Mouse (Mus musculus): ENCODE measurements around the gene Washc4. TPM values are rescaled to one million over a fixed set of nuclear protein-coding genes. Genes with fewer than 3 reads are reported as not detected.

Washc4 gene
- total and polyA plus RNA-seq, 2 experiments: 1.2 to 26.7 TPM

DNA sequence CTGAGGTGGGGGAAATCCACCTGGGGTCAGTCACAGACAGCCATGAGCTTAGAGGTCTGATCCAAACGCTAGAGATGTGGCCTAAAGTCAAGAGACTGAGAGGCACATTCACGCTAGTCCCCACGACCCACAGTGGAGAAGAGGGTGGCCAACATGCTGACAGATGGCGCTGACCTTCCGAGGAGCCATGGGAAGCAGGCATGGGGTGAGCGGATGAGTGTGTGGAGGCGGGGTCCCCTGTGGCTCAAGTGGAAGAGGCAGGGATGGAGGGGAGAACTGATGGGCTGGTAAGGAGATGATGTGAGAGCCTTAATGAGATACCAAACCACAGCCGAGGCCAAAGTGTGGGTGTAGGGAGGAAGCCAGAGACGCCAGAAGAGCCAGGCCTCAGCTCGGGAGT lies 88.2 kb downstream of the Washc4 start:
- no peak overlapping the region for H3K4me3 ChIP-seq (ENCODE audit: insufficient read depth, low read depth, low read length)
- WGBS: 96% methylated on average over 10 of the region's 10 CpGs

DNA sequence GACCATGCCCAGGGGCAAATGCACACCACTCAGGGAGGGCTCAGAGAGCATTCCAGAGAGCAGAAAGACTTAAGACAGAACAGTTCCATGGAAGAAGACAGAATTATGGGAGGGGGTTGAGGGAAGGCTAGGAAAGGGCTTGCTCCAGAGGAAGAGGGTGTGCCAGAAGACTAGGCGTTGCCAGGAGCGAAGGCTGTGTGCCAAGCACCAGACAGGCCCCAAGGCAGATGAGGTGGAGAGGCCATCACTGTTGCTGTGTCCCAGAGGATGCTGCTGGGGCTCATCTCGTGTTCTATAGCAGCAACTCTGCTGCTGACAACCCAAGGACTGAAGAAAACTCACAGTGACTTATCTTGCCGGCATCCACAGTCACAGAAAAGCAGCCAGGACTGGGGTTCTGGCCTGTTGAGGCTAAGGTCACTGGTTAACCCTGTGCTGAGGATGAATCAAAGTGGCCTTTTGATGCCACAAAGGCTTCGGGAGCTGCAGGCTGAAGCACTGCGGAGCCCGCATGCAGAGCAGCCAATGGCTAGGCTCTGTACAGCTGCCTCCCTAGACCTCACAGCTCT lies 89.3 kb downstream of the Washc4 start:
- Histone ChIP-seq H3K79me2 (ENCODE audit: control insufficient read depth, insufficient read depth, low read length) (no peaks in the 10 kb centered on the region), H3K4me1 (ENCODE audit: control insufficient read depth, insufficient read depth, low read length) (peaks cover 12% of the 10 kb centered on the region), H3K27ac (replicated peaks; ENCODE audit: insufficient read depth, low read depth, low read length) (no peak overlapping the region), H3K36me3 (ENCODE audit: control insufficient read depth, insufficient read depth, low read length) (no peaks in the 10 kb centered on the region), H3K4me3 (ENCODE audit: insufficient read depth, low read depth, low read length) (no peak overlapping the region), H3K27me3 (ENCODE audit: control insufficient read depth, insufficient read depth, low read length) (no peaks in the 10 kb centered on the region), H3K9ac (ENCODE audit: low read depth, low read length) (no peak overlapping the region)
- DNase-seq (ENCODE audit: extremely low read depth, low read depth, low spot score): no peak
- no peak for TF ChIP-seq POLR2A (IDR thresholded peaks at IDR 0.05; ENCODE audit: extremely low read depth, insufficient read depth, low read length)
- TF ChIP-seq CTCF (IDR thresholded peaks at IDR 0.05; ENCODE audit: low read depth, low read length): no peak
- 89% methylated on average over 7 of the region's 7 CpGs for WGBS

More for the DNA sequence above, 88.2 kb downstream of the Washc4 start:
- Histone ChIP-seq H3K79me2 (ENCODE audit: control insufficient read depth, insufficient read depth, low read length) (no peaks in the 10 kb centered on the region), H3K4me1 (ENCODE audit: control insufficient read depth, insufficient read depth, low read length) (peaks cover 8% of the 10 kb centered on the region), H3K36me3 (ENCODE audit: control insufficient read depth, insufficient read depth, low read length) (peaks cover 7% of the 10 kb centered on the region; the same call in 1 of the 2 replicates), H3K9ac (ENCODE audit: low read depth, low read length) (no peak overlapping the region), H3K27ac (replicated peaks; ENCODE audit: insufficient read depth, low read depth, low read length) (no peak overlapping the region), H3K27me3 (ENCODE audit: control insufficient read depth, insufficient read depth, low read length) (no peaks in the 10 kb centered on the region)
- TF ChIP-seq CTCF (IDR thresholded peaks at IDR 0.05; ENCODE audit: low read depth, low read length) (no peak), POLR2A (IDR thresholded peaks at IDR 0.05; ENCODE audit: extremely low read depth, insufficient read depth, low read length) (no peak)
- DNase-seq (ENCODE audit: extremely low read depth, low read depth, low spot score): no peak

DNA sequence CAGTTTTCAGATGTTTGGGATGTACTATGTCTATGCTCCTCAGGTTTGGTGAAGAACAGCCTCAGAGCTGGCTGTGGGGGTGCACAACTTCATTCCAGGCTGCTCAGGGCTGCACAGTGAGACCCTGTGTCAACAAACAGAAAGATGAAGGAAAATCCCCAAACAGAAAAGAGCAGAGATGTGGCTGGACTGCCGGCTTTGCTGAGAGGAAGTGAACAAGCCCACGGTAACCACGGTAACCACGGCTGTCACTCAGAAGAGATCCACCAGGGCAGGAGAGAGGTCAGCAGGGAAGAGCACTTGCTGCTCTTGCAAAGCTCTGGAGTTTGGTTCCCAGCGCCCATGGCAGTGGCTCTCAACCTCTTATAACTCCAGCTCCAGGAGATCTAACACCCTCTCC lies 90.9 kb downstream of the Washc4 start:
- TF ChIP-seq CTCF (IDR thresholded peaks at IDR 0.05; ENCODE audit: low read depth, low read length): no peak
- Histone ChIP-seq H3K27me3 (ENCODE audit: control insufficient read depth, insufficient read depth, low read length) (no peaks in the 10 kb centered on the region), H3K4me3 (ENCODE audit: insufficient read depth, low read depth, low read length) (no peak overlapping the region), H3K79me2 (ENCODE audit: control insufficient read depth, insufficient read depth, low read length) (no peaks in the 10 kb centered on the region), H3K9ac (ENCODE audit: low read depth, low read length) (no peak overlapping the region), H3K36me3 (ENCODE audit: control insufficient read depth, insufficient read depth, low read length) (no peaks in the 10 kb centered on the region), H3K4me1 (ENCODE audit: control insufficient read depth, insufficient read depth, low read length) (peaks cover 12% of the 10 kb centered on the region), H3K27ac (replicated peaks; ENCODE audit: insufficient read depth, low read depth, low read length) (no peak overlapping the region)
- WGBS: 56% methylated on average over 5 of the region's 5 CpGs
- DNase-seq (ENCODE audit: extremely low read depth, low read depth, low spot score): no peak

DNA sequence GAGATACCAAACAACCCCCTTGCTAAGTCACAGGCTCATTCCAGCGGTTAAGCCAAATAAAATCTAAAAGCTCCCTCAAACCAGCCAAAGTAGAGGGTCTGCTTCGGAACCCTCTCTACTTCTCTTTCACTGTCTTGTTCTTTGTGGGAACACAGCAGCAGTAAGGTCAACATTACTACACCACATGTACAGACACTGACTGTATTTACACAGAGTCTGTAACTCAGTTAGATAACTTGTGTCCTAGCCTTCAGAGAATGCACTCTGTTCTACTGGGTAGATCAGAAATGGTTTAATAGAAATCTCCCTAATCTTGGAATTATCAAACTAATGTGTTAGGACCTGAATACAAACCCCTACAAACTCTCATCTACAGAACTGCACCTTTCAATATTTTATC lies 92.6 kb downstream of the Washc4 start:
- Histone ChIP-seq H3K9ac (ENCODE audit: low read depth, low read length) (no peak overlapping the region), H3K36me3 (ENCODE audit: control insufficient read depth, insufficient read depth, low read length) (no peaks in the 10 kb centered on the region), H3K4me1 (ENCODE audit: control insufficient read depth, insufficient read depth, low read length) (peaks cover 12% of the 10 kb centered on the region), H3K79me2 (ENCODE audit: control insufficient read depth, insufficient read depth, low read length) (no peaks in the 10 kb centered on the region), H3K4me3 (ENCODE audit: insufficient read depth, low read depth, low read length) (no peak overlapping the region), H3K27me3 (ENCODE audit: control insufficient read depth, insufficient read depth, low read length) (no peaks in the 10 kb centered on the region), H3K27ac (replicated peaks; ENCODE audit: insufficient read depth, low read depth, low read length) (no peak overlapping the region)
- TF ChIP-seq CTCF (IDR thresholded peaks at IDR 0.05; ENCODE audit: low read depth, low read length) (no peak), POLR2A (IDR thresholded peaks at IDR 0.05; ENCODE audit: extremely low read depth, insufficient read depth, low read length) (no peak)
- peak; percentile 65 for DNase-seq (ENCODE audit: extremely low read depth, low read depth, low spot score)
- 39% methylated on average over 2 of the region's 2 CpGs for WGBS

DNA sequence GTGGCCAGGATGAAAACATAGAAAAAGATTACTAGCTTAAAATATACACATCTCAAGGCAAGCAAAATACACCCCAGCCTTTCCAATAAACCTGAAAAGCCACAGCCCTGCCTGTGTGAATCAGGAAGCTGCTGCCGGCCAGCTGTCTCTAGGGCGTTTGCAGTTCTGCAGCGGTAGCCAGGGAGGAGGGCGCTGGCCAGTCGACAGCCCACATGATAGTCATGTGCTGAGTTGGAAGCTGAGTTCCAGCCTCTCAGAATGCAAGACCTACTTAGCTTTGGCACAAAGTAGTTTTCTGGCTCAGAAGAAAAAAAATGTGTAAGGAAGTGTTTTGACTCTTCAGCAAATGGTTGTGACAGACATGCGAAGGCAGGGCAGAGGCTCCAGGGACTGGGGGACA lies 93.7 kb downstream of the Washc4 start:
- peak overlapping the region; percentile 71 for H3K27ac ChIP-seq (replicated peaks; ENCODE audit: insufficient read depth, low read depth, low read length)
- H3K79me2 ChIP-seq (ENCODE audit: control insufficient read depth, insufficient read depth, low read length): no peaks in the 10 kb centered on the region
- peak; percentile 93 for DNase-seq (ENCODE audit: extremely low read depth, low read depth, low spot score)
- TF ChIP-seq POLR2A (IDR thresholded peaks at IDR 0.05; ENCODE audit: extremely low read depth, insufficient read depth, low read length) (no peak), CTCF (IDR thresholded peaks at IDR 0.05; ENCODE audit: low read depth, low read length) (no peak)
- no peak overlapping the region; the same call in 1 of the 2 replicates for H3K9ac ChIP-seq (ENCODE audit: low read depth, low read length)
- H3K4me3 ChIP-seq (ENCODE audit: insufficient read depth, low read depth, low read length): no peak overlapping the region
- peaks cover 18% of the 10 kb centered on the region for H3K4me1 ChIP-seq (ENCODE audit: control insufficient read depth, insufficient read depth, low read length)
- no peaks in the 10 kb centered on the region for H3K36me3 ChIP-seq (ENCODE audit: control insufficient read depth, insufficient read depth, low read length)
- no peaks in the 10 kb centered on the region for H3K27me3 ChIP-seq (ENCODE audit: control insufficient read depth, insufficient read depth, low read length)
- WGBS: 1% methylated on average over 6 of the region's 6 CpGs

DNA sequence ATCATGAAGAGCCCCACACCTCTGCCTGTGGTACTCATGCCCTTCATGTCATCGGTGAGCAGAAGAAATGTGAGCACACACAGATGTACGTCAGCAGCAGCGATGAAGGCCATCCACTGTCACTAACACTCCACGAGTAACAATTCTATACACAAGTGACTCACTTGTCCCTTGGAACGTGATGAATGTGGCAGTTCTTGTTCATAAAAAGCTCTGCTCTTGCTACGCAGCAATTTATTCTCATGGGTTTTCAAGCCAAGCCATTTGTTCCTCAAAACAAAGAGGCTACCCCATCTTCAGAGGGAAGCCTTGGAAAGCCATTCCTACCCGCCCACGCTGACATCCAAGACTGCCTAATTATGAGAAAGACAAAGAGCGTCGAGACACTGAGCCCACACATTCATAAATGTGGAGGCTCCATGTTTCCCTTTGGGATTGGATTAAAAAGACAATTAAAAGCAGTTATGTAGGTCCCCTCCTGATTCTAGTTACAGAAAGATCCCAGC lies 96.4 kb downstream of the Washc4 start:
- 90% methylated on average over 10 of the region's 10 CpGs for WGBS
- H3K4me3 ChIP-seq (ENCODE audit: insufficient read depth, low read depth, low read length): no peak overlapping the region
- no peak overlapping the region for H3K27ac ChIP-seq (replicated peaks; ENCODE audit: insufficient read depth, low read depth, low read length)

More for the DNA sequence above, 96.4 kb downstream of the Washc4 start:
- DNase-seq (ENCODE audit: extremely low read depth, low read depth, low spot score): no peak
- TF ChIP-seq CTCF (IDR thresholded peaks at IDR 0.05; ENCODE audit: low read depth, low read length) (no peak), POLR2A (IDR thresholded peaks at IDR 0.05; ENCODE audit: extremely low read depth, insufficient read depth, low read length) (no peak)
- peaks cover 5% of the 10 kb centered on the region; the same call in 1 of the 2 replicates for H3K79me2 ChIP-seq (ENCODE audit: control insufficient read depth, insufficient read depth, low read length)
- no peaks in the 10 kb centered on the region for H3K27me3 ChIP-seq (ENCODE audit: control insufficient read depth, insufficient read depth, low read length)
- no peak overlapping the region for H3K9ac ChIP-seq (ENCODE audit: low read depth, low read length)
- no peaks in the 10 kb centered on the region for H3K36me3 ChIP-seq (ENCODE audit: control insufficient read depth, insufficient read depth, low read length)
- peaks cover 19% of the 10 kb centered on the region for H3K4me1 ChIP-seq (ENCODE audit: control insufficient read depth, insufficient read depth, low read length)
